Mouse (Mus musculus) limb, embryonic 14.5 days (tissue): ENCODE measurements around the gene Ccno. TPM values are rescaled to one million over a fixed set of nuclear protein-coding genes. Genes with fewer than 3 reads are reported as not detected.
A peak's percentile ranks its signal among the peaks of the same experiment; 100 is the strongest.

Experiments used
- ATAC-seq: fragments of 200-750 bp; cut with Nextera tagmentation; 2 replicates; pipeline ENCODE4 v1.8.0; 2017; ENCODE audit warnings: low read depth, moderate number of reproducible peaks, moderate TSS enrichment; ENCODE audit not compliant: low FRiP score
- DNase-seq: peaks from one replicate; pipeline ENCODE4 v3.0.0-alpha.2; 2015; ENCODE audit warnings: low spot score
- H3K27ac ChIP-seq: fragments of 300-500 bp; sonication (generic); replicated peaks from 2 replicates; pipeline ENCODE4 v1.5.1; 2014; ENCODE audit warnings: low read depth, mild to moderate bottlenecking, low read length, moderate library complexity, mixed read lengths
- H3K27me3 ChIP-seq: fragments of 300-500 bp; sonication (generic); 2 replicates; pipeline ENCODE4 v1.6.1; 2014; ENCODE audit warnings: low read length, mixed read lengths; ENCODE audit not compliant: control insufficient read depth, insufficient read depth
- H3K36me3 ChIP-seq: fragments of 300-500 bp; sonication (generic); 2 replicates; pipeline ENCODE4 v1.6.1; 2014; ENCODE audit warnings: mild to moderate bottlenecking, low read length, moderate library complexity, mixed read lengths; ENCODE audit not compliant: control insufficient read depth, insufficient read depth
- H3K4me1 ChIP-seq: fragments of 300-500 bp; sonication (generic); 2 replicates; pipeline ENCODE4 v1.6.1; 2014; ENCODE audit warnings: antibody characterized with exemption, low read length, mixed read lengths; ENCODE audit not compliant: control insufficient read depth, insufficient read depth
- H3K4me2 ChIP-seq: fragments of 300-500 bp; sonication (generic); replicated peaks from 2 replicates; pipeline ENCODE4 v1.6.1; 2014; ENCODE audit warnings: low read depth, mild to moderate bottlenecking, low read length, moderate library complexity; ENCODE audit not compliant: severe bottlenecking
- H3K4me3 ChIP-seq: fragments of 300-500 bp; sonication (generic); replicated peaks from 2 replicates; pipeline ENCODE4 v1.5.1; 2014; ENCODE audit warnings: low read length
- H3K9ac ChIP-seq: fragments of 300-500 bp; sonication (generic); 2 replicates; pipeline ENCODE4 v1.6.1; 2014; ENCODE audit warnings: mild to moderate bottlenecking, low read depth, low read length, moderate library complexity; ENCODE audit not compliant: severe bottlenecking
- H3K9me3 ChIP-seq: fragments of 300-500 bp; sonication (generic); 2 replicates; pipeline ENCODE4 v1.6.1; 2016; ENCODE audit warnings: low read length; ENCODE audit not compliant: control insufficient read depth
- POLR2A ChIP-seq: fragments of 200-500 bp; IDR thresholded peaks from 2 replicates; pipeline ENCODE4 v1.8.0; 2012; ENCODE audit warnings: inconsistent platforms, mild to moderate bottlenecking, moderate library complexity, borderline replicate concordance; ENCODE audit not compliant: insufficient read depth, insufficient read length; ENCODE audit errors: extremely low read depth
- WGBS: fragments of 180-500 bp; shearing (Covaris S2); extraction: QIAGEN DNeasy Blood & Tissue Kit; methylation state at CpG from one replicate; pipeline ENCODE4 v1.1.7; 2014; 5-methylcytosine and 5-hydroxymethylcytosine counted together
- microRNA counts: library from miRNA; unstranded; fragments of <30 nt; microRNA quantifications from one replicate; lab custom pipeline; 2016
- microRNA-seq: library from miRNA; unstranded; fragments of <30 nt; microRNA quantifications from one replicate; pipeline ENCODE4, GENCODE M21; 2016
- polyA plus RNA-seq, 2 experiments: library from polyadenylated mRNA; depleted of rRNA in 1 of 2; stranded (reverse) in 1 of 2; unstranded in 1 of 2; fragments of >200 nt; fragmentation: Nextera tagmentation in 1 of 2; extraction: Ambion mirVana in 1 of 2; gene quantifications; 2 replicates each; pipeline versions ENCODE4 v1.2.1 to v1.2.3; 2012 to 2014

Ccno gene
- polyA plus RNA-seq, 2 experiments, result 0.29 to 0.80 TPM

GRCm38 (mm10) chr13:113032831-113033230 is 45.2 kb downstream of the Ccno start:
- H3K27ac ChIP-seq, result no peak overlapping the region
- H3K4me3 ChIP-seq, result no peak overlapping the region
- H3K27me3 ChIP-seq, result peaks cover 36% of the 10 kb centered on the region
- ATAC-seq (no peak), DNase-seq (no peak)
- no peaks in the 10 kb centered on the region for H3K36me3 ChIP-seq
- no peak for TF ChIP-seq POLR2A
- H3K9me3 ChIP-seq, result no peaks in the 10 kb centered on the region
- H3K4me2 ChIP-seq, result no peak overlapping the region
- no peak overlapping the region for H3K9ac ChIP-seq
- H3K4me1 ChIP-seq, result peaks cover 6% of the 10 kb centered on the region; the same call in 1 of the 2 replicates

GRCm38 (mm10) chr13:113034271-113034886 is 46.8 kb downstream of the Ccno start:
- no peak for ATAC-seq
- Histone ChIP-seq H3K9ac (no peak overlapping the region), H3K36me3 (no peaks in the 10 kb centered on the region), H3K27me3 (peaks cover 36% of the 10 kb centered on the region), H3K4me3 (peak overlapping the region; percentile 50), H3K4me2 (peak overlapping the region; percentile 99), H3K4me1 (peaks cover 6% of the 10 kb centered on the region; the same call in 1 of the 2 replicates), H3K9me3 (no peaks in the 10 kb centered on the region), H3K27ac (no peak overlapping the region)
- no peak for DNase-seq
- no peak for TF ChIP-seq POLR2A
- 3% methylated on average over 11 of the region's 11 CpGs for WGBS

- Histone ChIP-seq H3K4me3 (peak within 1 kb of the TSS; percentile 50), H3K36me3 (no peaks in the 10 kb centered on the region), H3K9me3 (no peaks in the 10 kb centered on the region), H3K27me3 (peaks cover 36% of the 10 kb centered on the region), H3K4me1 (peaks cover 6% of the 10 kb centered on the region; the same call in 1 of the 2 replicates), H3K4me2 (peak within 1 kb of the TSS; percentile 99), H3K9ac (peak within 1 kb of the TSS; percentile 55), H3K27ac (no peak within 1 kb of the TSS)
- ATAC-seq (no peak; the same call in 1 of the 2 replicates), DNase-seq (peak; percentile 30)
- TF ChIP-seq POLR2A, result no peak
- 1% methylated on average over 35 of the region's 46 CpGs for WGBS
Observed at GRCm38 (mm10) chr13:113034950-113035421, 47.4 kb downstream of the Ccno start, which contains the start of gene Cdc20b. TSS of gene Cdc20b (plus strand) at chr13:113035111.

GRCm38 (mm10) chr13:113035852-113036251 is 48.2 kb downstream of the Ccno start:
- no peak overlapping the region for H3K27ac ChIP-seq
- 0% methylated on average over 4 of the region's 4 CpGs for WGBS
- peaks cover 36% of the 10 kb centered on the region for H3K27me3 ChIP-seq
- DNase-seq, result peak; percentile 94
- H3K9ac ChIP-seq, result no peak overlapping the region
- peaks cover 6% of the 10 kb centered on the region; the same call in 1 of the 2 replicates for H3K4me1 ChIP-seq
- ATAC-seq, result peak; percentile 80
- H3K36me3 ChIP-seq, result 0 out of 2 replicates have a peak, but pooled peaks cover under 1% of the 10 kb centered on the region
- H3K4me2 ChIP-seq, result peak overlapping the region; percentile 99
- peak overlapping the region; percentile 50 for H3K4me3 ChIP-seq
- TF ChIP-seq POLR2A, result no peak
- H3K9me3 ChIP-seq, result no peaks in the 10 kb centered on the region

MicroRNA genes within 50 kb of the gene (microRNA counts, 519-probe panel; counts per million panel counts)
- microRNA mmu-miR-449a (lab: Ali Mortazavi, UCI) (1,663 counts per million, percentile 15 among the panel's probes with 10 or more counts), microRNA mmu-miR-449b (lab: Ali Mortazavi, UCI) (not detected), microRNA mmu-miR-449c (lab: Ali Mortazavi, UCI) (not detected)

Small RNA genes within 50 kb of the gene (microRNA-seq; reads per million reads assigned to microRNA genes)
- gene Mir449a, result 58.4 reads per million, percentile 40 among the genes with 10 or more reads in this experiment
- not detected for gene Mir449b
- gene Mir449c, result not detected

Other genes starting within 250 kb of the Ccno start
- gene Plpp1, start 187.0 kb upstream of the Ccno start, polyA plus RNA-seq (2012; rRNA removed), result 48.8 and 52.9 TPM in 2 replicates
- 66.0 and 70.9 TPM in 2 replicates for gene Plpp1, start 187.0 kb upstream of the Ccno start, polyA plus RNA-seq (2014; fragmentation: Nextera tagmentation; extraction: Ambion mirVana)
- 41.3 and 50.8 TPM in 2 replicates for gene Mtrex, start 60.4 kb upstream of the Ccno start, polyA plus RNA-seq (2012; rRNA removed)
- 60.2 and 69.3 TPM in 2 replicates for gene Mtrex, start 60.4 kb upstream of the Ccno start, polyA plus RNA-seq (2014; fragmentation: Nextera tagmentation; extraction: Ambion mirVana)
- gene Dhx29, start 60.3 kb upstream of the Ccno start, polyA plus RNA-seq (2012; rRNA removed), result 10.4 and 13.2 TPM in 2 replicates
- gene Dhx29, start 60.3 kb upstream of the Ccno start, polyA plus RNA-seq (2014; fragmentation: Nextera tagmentation; extraction: Ambion mirVana), result 20.5 and 24.6 TPM in 2 replicates
- not detected in 2 replicates for gene Mcidas, start 6.0 kb downstream of the Ccno start, polyA plus RNA-seq (2012; rRNA removed)
- not detected in 2 replicates for gene Mcidas, start 6.0 kb downstream of the Ccno start, polyA plus RNA-seq (2014; fragmentation: Nextera tagmentation; extraction: Ambion mirVana)
- 0.04 TPM in 1 of 2 replicates, not detected in the other for gene Cdc20b, start 47.3 kb downstream of the Ccno start, polyA plus RNA-seq (2012; rRNA removed)
- gene Cdc20b, start 47.3 kb downstream of the Ccno start, polyA plus RNA-seq (2014; fragmentation: Nextera tagmentation; extraction: Ambion mirVana), result not detected in 2 replicates
- gene Gpx8, start 58.6 kb downstream of the Ccno start, polyA plus RNA-seq (2012; rRNA removed), result 76.4 and 132 TPM in 2 replicates
- 218 and 220 TPM in 2 replicates for gene Gpx8, start 58.6 kb downstream of the Ccno start, polyA plus RNA-seq (2014; fragmentation: Nextera tagmentation; extraction: Ambion mirVana)
- 0.16 TPM in 1 of 2 replicates, not detected in the other for gene Gzma, start 113.2 kb downstream of the Ccno start, polyA plus RNA-seq (2012; rRNA removed)
- gene Gzma, start 113.2 kb downstream of the Ccno start, polyA plus RNA-seq (2014; fragmentation: Nextera tagmentation; extraction: Ambion mirVana), result not detected in 2 replicates
- gene Esm1, start 221.9 kb downstream of the Ccno start, polyA plus RNA-seq (2012; rRNA removed), result 2.0 and 2.2 TPM in 2 replicates
- 2.2 and 2.3 TPM in 2 replicates for gene Esm1, start 221.9 kb downstream of the Ccno start, polyA plus RNA-seq (2014; fragmentation: Nextera tagmentation; extraction: Ambion mirVana)
- not detected in 2 replicates for gene Gzmk, start 238.1 kb downstream of the Ccno start, polyA plus RNA-seq (2012; rRNA removed)
- 0.25 TPM in 1 of 2 replicates, not detected in the other for gene Gzmk, start 238.1 kb downstream of the Ccno start, polyA plus RNA-seq (2014; fragmentation: Nextera tagmentation; extraction: Ambion mirVana)